Mouse (Mus musculus): ENCODE results near the gene Epb41. TPM values are rescaled to one million over a fixed set of nuclear protein-coding genes. Genes with fewer than 3 reads are reported as not detected.

The Epb41 gene
- total RNA-seq, 2 experiments from 2014 or later = 39.0 TPM

DNA sequence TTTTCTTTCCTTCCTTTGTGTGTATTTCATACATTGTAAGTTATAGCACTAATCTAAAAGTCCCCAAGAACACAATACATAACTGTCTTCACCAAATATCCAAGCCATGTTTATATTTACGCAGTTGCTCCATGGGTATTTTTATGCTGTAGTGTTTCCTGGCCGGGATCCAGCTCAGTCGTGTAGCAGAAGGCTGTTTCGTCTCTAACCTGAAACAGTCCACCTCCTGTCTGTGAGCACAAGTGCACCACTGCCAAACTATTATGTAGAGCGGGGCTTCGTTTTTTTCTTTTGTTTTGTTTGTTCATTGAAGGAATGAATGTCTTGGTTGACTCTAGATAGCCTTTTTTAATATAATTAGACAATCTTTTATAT lies 176.0 kb downstream of the Epb41 start:
- DNase-seq (ENCODE audit: low spot score in 2 of 2) = no peak

DNA sequence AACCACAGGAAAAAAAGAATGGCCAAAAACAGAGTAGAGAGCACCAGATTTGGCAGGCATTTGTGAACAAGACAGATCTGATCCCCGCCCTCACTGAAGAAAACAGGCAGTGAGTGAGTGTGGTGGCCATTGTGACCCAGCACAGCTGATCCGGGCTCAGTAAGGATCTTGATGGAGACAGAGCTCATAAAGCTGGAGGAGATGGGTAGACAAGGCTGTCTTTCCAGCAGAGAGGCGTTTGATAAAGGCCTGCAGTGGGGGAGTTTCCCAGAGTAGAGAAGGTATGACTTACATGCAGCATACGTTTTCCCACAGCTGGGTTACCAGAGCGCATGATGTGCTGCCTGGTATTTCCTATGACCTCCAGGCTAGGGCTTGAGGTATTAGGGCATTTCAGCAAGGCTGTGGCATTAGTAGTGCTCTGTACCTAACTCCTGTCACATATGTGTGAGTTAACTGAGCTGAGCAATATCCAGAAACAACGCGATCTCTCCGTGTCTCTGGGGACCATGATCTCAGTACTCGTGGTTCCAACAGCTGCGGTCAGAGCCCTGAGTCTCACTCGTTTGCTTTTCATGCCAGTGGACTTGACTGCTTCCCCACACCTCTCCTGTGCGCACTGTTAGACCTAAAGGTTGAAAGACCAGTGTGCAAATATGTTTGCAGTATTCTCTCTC lies 176.5 kb downstream of the Epb41 start:
- no peak for DNase-seq (ENCODE audit: low spot score in 2 of 2)

DNA sequence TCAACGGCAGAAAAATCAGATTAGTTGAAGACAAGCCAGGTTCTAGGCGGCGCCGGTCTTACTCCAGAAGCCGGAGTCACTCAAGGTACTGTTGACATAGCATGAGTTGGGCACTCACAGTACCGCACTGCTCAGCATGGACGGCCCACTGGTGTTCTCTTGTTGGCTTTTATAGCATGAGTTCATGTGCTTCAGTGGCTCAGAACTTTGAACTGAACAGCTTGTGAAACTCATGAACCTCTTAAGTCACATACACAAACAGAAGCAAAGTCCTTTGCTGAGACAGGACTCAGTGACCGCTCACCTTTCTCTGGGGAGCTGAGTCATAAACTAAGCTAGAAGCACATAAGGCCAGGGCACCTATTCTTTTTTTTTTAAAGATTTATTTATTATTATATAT lies 177.3 kb downstream of the Epb41 start:
- DNase-seq (ENCODE audit: low spot score in 2 of 2) = no peak

DNA sequence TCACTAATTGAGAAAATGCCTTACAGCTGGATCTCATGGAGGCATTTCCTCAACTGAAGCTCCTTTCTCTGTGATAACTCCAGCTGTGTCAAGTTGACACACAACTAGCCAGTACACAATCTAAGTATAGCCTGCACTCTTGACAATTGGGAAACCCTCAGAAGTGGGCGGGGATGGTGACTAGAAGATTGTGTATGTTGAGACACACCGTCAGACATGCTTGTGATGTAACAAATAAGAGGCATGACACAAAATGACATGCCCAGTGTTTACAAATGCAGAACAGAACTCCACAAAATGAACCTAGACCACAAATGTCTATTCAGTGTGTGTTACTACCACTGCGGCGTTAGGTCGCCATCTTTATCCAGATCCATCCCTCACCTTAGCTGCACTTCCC lies 178.0 kb downstream of the Epb41 start:
- no peak for DNase-seq (ENCODE audit: low spot score in 2 of 2)

DNA sequence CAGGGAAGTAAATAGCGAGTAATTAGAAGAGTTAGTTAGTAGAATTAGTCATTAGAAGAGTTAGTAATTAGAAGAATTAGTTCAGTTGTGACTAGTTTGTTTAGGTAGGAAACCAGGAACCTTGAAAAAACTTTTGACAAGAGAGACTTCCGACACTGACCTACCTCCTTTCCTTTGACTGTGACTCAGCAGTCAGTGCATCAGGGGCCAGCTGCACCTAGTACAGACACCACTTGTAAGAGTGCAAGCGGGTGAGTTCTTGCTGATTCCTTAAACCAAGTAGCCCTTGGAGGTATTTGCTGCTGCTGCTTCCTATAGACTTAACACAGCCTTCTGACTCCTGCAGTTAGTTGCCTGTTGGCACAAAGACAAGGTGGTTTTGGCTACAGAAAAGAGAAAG lies 184.4 kb downstream of the Epb41 start:
- no peak for DNase-seq (ENCODE audit: low spot score in 2 of 2)

DNA sequence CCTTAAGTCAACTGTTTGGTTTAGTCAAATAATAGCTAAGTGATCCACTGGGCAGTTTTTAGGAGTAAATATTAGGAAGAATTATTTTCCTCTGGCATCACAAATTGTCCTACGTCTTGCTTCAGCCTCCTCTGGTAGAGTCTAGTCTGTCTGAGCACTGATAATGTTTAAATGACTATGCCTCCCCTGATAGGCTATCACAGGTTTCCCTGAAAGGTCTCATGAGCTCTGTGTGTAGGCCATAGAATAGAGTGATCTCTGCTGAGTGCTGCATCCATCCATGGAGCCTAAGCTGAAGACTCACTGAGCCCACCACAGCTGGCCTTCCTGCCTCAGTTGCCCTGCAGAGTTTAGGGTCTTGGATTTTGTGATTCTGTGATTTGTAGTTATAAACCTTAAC lies 186.6 kb downstream of the Epb41 start:
- DNase-seq (ENCODE audit: low spot score in 2 of 2) = no peak

DNA sequence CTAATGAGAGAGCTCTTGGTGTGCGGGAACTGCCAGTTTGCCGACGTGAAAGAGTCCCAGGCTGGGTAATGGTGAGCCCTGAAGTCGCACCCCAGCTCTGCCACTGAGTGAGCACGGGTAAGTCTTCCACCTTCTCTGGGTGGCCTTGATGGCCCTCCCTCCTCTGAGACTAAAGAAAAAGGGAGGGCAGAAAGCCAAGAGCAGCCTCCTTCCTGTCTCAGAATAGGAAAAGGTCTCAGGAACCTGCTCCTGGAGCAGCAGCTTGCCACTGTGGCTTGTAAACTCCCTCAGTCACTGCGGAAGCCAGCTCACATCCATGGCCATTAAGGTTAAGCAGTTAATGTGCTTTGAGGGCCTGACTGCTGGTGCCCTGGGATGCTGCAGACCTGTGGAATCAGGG lies 189.7 kb downstream of the Epb41 start:
- DNase-seq (ENCODE audit: low spot score in 2 of 2) = no peak

GRCm38 (mm10) chr4:131883571-131883970 lies 191.6 kb downstream of the Epb41 start:
- no peak for DNase-seq (ENCODE audit: low spot score in 2 of 2)

DNA sequence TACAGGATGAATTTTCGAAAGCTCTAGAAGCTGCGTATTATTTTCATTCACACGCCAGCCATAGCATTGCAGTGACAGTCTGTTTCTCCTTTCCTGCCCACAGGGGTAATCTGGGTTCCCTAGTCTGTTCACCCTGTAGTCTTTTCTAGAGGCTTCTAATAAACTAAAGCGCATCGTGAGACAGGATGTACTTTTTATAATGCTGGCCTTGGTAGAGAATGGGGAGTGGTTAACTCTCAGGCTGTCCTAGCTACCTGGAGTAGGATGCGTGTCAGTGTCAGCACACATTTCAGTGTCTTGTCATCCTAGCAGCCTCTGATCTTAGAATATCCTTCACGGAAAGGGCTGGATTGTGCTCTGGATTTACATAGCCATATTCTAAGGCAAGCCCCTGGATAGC lies 193.8 kb downstream of the Epb41 start:
- no peak for DNase-seq (ENCODE audit: low spot score in 2 of 2)

DNA sequence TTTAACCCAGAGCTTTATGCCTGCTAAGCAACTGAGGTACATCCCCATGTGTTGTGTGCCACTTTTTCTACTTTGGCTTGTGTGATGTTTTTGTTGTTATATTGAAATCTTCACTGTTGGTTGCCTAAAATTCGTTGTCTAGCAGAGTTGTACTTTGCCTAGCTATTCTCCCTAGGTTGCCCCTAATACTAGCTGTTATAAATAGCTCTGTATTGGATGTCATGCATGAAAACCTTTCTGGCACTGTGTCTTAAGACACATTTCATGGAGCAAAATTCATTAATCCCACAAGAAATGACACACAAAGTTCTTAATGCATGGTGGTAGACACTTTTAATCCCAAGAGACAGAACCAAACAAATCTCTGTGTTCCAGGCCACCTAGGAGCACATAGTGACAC lies 195.4 kb downstream of the Epb41 start:
- DNase-seq (ENCODE audit: low spot score in 2 of 2) = no peak

- DNase-seq (ENCODE audit: low spot score in 2 of 2) = no peak
Measured at GRCm38 (mm10) chr4:131876836-131877235, 198.3 kb downstream of the Epb41 start.

GRCm38 (mm10) chr4:131875242-131875641 lies 199.9 kb downstream of the Epb41 start:
- DNase-seq (ENCODE audit: low spot score in 2 of 2) = no peak

DNA sequence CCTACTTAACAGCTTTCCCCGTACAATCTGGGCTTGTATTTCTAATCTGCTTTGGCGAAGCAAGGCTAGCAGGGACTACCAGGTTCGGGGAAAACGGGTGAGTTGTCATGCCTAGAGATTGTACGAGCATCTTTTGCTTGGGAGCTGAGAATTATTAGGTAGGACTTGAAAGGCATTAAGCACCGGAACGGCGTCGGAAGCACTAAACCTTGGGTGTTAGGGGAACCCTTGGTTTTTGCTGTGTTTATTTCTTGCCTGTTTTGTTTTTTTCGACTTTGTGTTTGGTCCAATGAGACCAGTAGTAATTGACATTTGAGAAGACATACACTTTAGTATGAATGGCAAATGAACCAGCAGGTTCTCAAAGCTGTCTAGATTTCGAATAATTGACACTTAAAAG lies 200.6 kb downstream of the Epb41 start:
- DNase-seq (ENCODE audit: low spot score in 2 of 2) = no peak

GRCm38 (mm10) chr4:131874169-131874536 lies 201.0 kb downstream of the Epb41 start:
- DNase-seq (ENCODE audit: low spot score in 2 of 2) = no peak

Small RNAs within 50 kb of the gene (microRNA-seq; reads per million reads assigned to microRNA genes)
- gene Gm27445 = 0 reads per million in 2 experiments

Other genes starting within 250 kb of the Epb41 start
- gene Ptpru, start 237.0 kb downstream of the Epb41 start, total RNA-seq (2021) = 10 to 100 TPM; 33.2 to 47.6 TPM
- 10 to 100 TPM; 28.9 to 31.7 TPM for gene Mecr, start 231.9 kb downstream of the Epb41 start, total RNA-seq (2021)
- gene Srsf4, start 201.7 kb downstream of the Epb41 start, total RNA-seq (2021) = 10 to 100 TPM; 67.1 to 68.0 TPM
- gene Tmem200b, start 153.6 kb downstream of the Epb41 start, total RNA-seq (2021) = 10 to 100 TPM in 1 of 2 experiments, 1 to 10 TPM in 1; 8.4 to 13.5 TPM
- not detected for gene Gm10300, start 624 bp downstream of the Epb41 start, total RNA-seq (2021)
- gene Oprd1, start 69.2 kb upstream of the Epb41 start, total RNA-seq (2021) = 10 to 100 TPM; 21.6 TPM
- gene Ythdf2, start 137.0 kb upstream of the Epb41 start, total RNA-seq (2021) = 10 to 100 TPM; 45.0 to 48.1 TPM
- 10 to 100 TPM; 22.1 to 22.8 TPM for gene Gmeb1, start 186.3 kb upstream of the Epb41 start, total RNA-seq (2021)
- gene Taf12, start 199.1 kb upstream of the Epb41 start, total RNA-seq (2021) = 10 to 100 TPM; 23.1 to 24.5 TPM
- 1 to 10 TPM; 1.9 to 2.7 TPM for gene Rab42, start 228.1 kb upstream of the Epb41 start, total RNA-seq (2021)

All from left cerebral cortex, adult 18-20 months (tissue).